ENCODE assay signal across 13 mouse cellular contexts in the genomic region with DNA sequence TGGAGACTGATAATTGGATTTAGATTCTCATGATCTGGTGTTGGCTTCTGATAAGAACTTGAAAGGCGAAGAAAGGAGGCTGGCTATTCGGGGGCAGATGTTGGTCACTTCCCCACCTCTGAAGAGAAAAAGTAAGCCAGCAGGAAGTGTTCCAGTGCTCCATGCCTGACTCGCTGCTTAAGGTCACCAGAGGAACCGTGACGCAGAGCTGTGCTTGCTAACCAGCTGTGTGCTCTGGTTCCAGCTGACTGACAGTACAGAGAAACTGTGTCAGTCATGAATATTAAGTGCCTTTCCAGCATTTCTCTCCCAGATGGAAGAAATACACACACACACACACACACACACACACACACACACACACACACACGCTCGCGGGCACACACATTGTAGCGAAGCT.
DNase-seq lines count a peak whose midpoint lies in the region; ATAC-seq lines count a peak whose summit lies in the region.
"Had no signal": no experiment of that assay in that cellular context is flagged by ENCODE, and none has a peak within 500 bp of the region (broad histone marks: within the 10 kb centered on the region; RNA-seq: fewer than 3 reads in every experiment).

No protein-coding gene starts in this region.

- intact Hi-C loops in left cerebral cortex, postnatal 14 days (cut with DNase I): no loop called here

- no peak for DNase-seq in forebrain, embryonic 10.5 days (ENCODE audit: extremely low spot score, low spot score)
- peak; percentile 62 for DNase-seq in embryo, embryonic 11 days
- peak; percentile 16 for DNase-seq in kidney, postnatal 10 days
- no peak for DNase-seq in left cerebral cortex, postnatal 14 days (ENCODE audit: low spot score in 2 of 2)
- DNase-seq: cerebellum, postnatal 10 days; heart, adult 2 months; left cerebral cortex, postnatal 4 days had no signal

- H3K9ac ChIP-seq in forebrain, embryonic 15.5 days (replicated peaks): no peak overlapping the region
- no peak overlapping the region for H3K9ac ChIP-seq in midbrain, embryonic 13.5 days (replicated peaks)
- H3K9ac ChIP-seq in heart, embryonic 11.5 days (ENCODE audit: low read depth, low read length): no peak overlapping the region

- H3K27ac ChIP-seq in forebrain, embryonic 15.5 days (replicated peaks): no peak overlapping the region
- no peak overlapping the region for H3K27ac ChIP-seq in forebrain, embryonic 10.5 days
- H3K27ac ChIP-seq in midbrain, embryonic 13.5 days: peak overlapping the region; percentile 57
- no peak overlapping the region for H3K27ac ChIP-seq in heart, embryonic 11.5 days (ENCODE audit: low read depth, low read length)
- H3K27ac ChIP-seq: heart, adult 2 months; macrophage had no signal

- no peaks in the 10 kb centered on the region for H3K9me3 ChIP-seq in forebrain, embryonic 15.5 days
- H3K9me3 ChIP-seq in forebrain, embryonic 10.5 days: no peaks in the 10 kb centered on the region
- no peaks in the 10 kb centered on the region for H3K9me3 ChIP-seq in midbrain, embryonic 13.5 days
- H3K9me3 ChIP-seq in heart, embryonic 11.5 days (replicated peaks; ENCODE audit: control insufficient read depth, low read length): no peaks in the 10 kb centered on the region

- WGBS in forebrain, embryonic 15.5 days: 52% methylated on average over 9 of the region's 9 CpGs
- 63% methylated on average over 9 of the region's 9 CpGs for WGBS in forebrain, embryonic 10.5 days
- 37% methylated on average over 9 of the region's 9 CpGs for WGBS in midbrain, embryonic 13.5 days
- WGBS in heart, embryonic 11.5 days (ENCODE audit: insufficient replicate concordance): 37% methylated on average over 9 of the region's 9 CpGs

- no peaks in the 10 kb centered on the region for H3K27me3 ChIP-seq in forebrain, embryonic 15.5 days
- no peaks in the 10 kb centered on the region for H3K27me3 ChIP-seq in forebrain, embryonic 10.5 days (ENCODE audit: poor library complexity, severe bottlenecking)
- no peaks in the 10 kb centered on the region for H3K27me3 ChIP-seq in midbrain, embryonic 13.5 days
- no peaks in the 10 kb centered on the region for H3K27me3 ChIP-seq in heart, embryonic 11.5 days (ENCODE audit: control insufficient read depth, insufficient read depth, low read length)

- no peak overlapping the region for H3K4me3 ChIP-seq in forebrain, embryonic 15.5 days
- no peak overlapping the region for H3K4me3 ChIP-seq in forebrain, embryonic 10.5 days
- H3K4me3 ChIP-seq in midbrain, embryonic 13.5 days (replicated peaks): no peak overlapping the region
- no peak overlapping the region for H3K4me3 ChIP-seq in heart, embryonic 11.5 days (ENCODE audit: low read depth, low read length)
- H3K4me3 ChIP-seq: heart, adult 2 months had no signal

- no peak overlapping the region for H3K4me2 ChIP-seq in forebrain, embryonic 15.5 days (replicated peaks)
- 0 out of 2 replicates have a peak overlapping the region, but pooled peaks have one; percentile 27 for H3K4me2 ChIP-seq in midbrain, embryonic 13.5 days (replicated peaks)
- H3K4me2 ChIP-seq in heart, embryonic 11.5 days: no peak overlapping the region

- H3K36me3 ChIP-seq in forebrain, embryonic 15.5 days: no peaks in the 10 kb centered on the region
- no peaks in the 10 kb centered on the region for H3K36me3 ChIP-seq in forebrain, embryonic 10.5 days (replicated peaks)
- H3K36me3 ChIP-seq in midbrain, embryonic 13.5 days: no peaks in the 10 kb centered on the region
- H3K36me3 ChIP-seq in heart, embryonic 11.5 days (ENCODE audit: control insufficient read depth, insufficient read depth, low read length): no peaks in the 10 kb centered on the region

- peaks cover 17% of the 10 kb centered on the region for H3K4me1 ChIP-seq in forebrain, embryonic 15.5 days
- H3K4me1 ChIP-seq in forebrain, embryonic 10.5 days: peaks cover 24% of the 10 kb centered on the region
- H3K4me1 ChIP-seq in midbrain, embryonic 13.5 days (replicated peaks): peaks cover 42% of the 10 kb centered on the region
- no peaks in the 10 kb centered on the region for H3K4me1 ChIP-seq in heart, embryonic 11.5 days (ENCODE audit: control insufficient read depth, insufficient read depth, low read length)

- ATAC-seq in forebrain, embryonic 15.5 days (replicated peaks): 0 out of 2 replicates have a peak, but pooled peaks have one; percentile 53
- ATAC-seq in midbrain, embryonic 13.5 days: peak; percentile 75
- no peak for ATAC-seq in granulocyte monocyte progenitor cell, adult 5-6 weeks (replicated peaks; ENCODE audit: poor library complexity, severe bottlenecking)
- ATAC-seq in heart, embryonic 11.5 days (replicated peaks; ENCODE audit: insufficient number of reproducible peaks, low FRiP score, low TSS enrichment): no peak
- ATAC-seq: inflammation-experienced regulatory T-cells, adult 6 months had no signal

Comparison
In these comparisons a context has a peak if more than half of its experiments do, and no peak if none do; other contexts are left out.
1. ATAC-seq: peak in forebrain, embryonic 15.5 days (single experiment) and midbrain, embryonic 13.5 days (single experiment); none in granulocyte monocyte progenitor cell, adult 5-6 weeks (single experiment) and heart, embryonic 11.5 days (single experiment).
2. DNase-seq: peak in embryo, embryonic 11 days (single experiment) and kidney, postnatal 10 days (single experiment); none in forebrain, embryonic 10.5 days (single experiment) and left cerebral cortex, postnatal 14 days (0 of 2).